Mouse (Mus musculus) embryonic fibroblast, embryonic 13.5 days (primary cell): ENCODE results near the gene Psd.

ENCODE experiments used
- CTCF ChIP-seq: IDR thresholded peaks from 2 replicates; pipeline ENCODE4 v1.5.1; 2011; ENCODE audit warnings: mild to moderate bottlenecking, control low read depth, low read length, moderate library complexity, borderline replicate concordance; ENCODE audit not compliant: insufficient read depth
- POLR2A ChIP-seq: IDR thresholded peaks from 2 replicates; pipeline ENCODE4 v1.6.1; 2011; ENCODE audit warnings: low read depth, mild to moderate bottlenecking, control low read depth, low read length, moderate library complexity

DNA sequence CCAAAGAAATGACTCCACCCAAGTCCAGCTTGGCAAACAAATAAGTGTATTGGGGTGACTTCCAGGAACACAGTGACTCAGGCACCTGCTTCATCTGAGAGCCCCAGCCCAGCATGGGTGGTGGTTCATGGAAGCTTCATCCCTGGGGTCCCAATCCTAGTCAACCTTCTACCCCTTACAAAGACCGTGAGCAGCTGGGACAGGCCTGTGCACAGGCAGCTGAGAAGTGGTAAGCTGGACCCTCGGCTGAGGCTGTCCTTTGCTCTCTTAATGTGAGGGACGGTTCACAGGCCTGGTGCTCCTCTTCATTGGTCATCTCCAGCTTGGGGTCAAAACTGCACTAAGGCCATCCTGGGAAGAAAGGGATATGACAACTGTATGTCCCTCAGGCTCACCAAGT, 39.4 kb downstream of the Psd start:
- TF ChIP-seq POLR2A (no peak), CTCF (no peak)
